Comparison of ENCODE assay signal across 8 mouse cellular contexts in the genomic region with DNA sequence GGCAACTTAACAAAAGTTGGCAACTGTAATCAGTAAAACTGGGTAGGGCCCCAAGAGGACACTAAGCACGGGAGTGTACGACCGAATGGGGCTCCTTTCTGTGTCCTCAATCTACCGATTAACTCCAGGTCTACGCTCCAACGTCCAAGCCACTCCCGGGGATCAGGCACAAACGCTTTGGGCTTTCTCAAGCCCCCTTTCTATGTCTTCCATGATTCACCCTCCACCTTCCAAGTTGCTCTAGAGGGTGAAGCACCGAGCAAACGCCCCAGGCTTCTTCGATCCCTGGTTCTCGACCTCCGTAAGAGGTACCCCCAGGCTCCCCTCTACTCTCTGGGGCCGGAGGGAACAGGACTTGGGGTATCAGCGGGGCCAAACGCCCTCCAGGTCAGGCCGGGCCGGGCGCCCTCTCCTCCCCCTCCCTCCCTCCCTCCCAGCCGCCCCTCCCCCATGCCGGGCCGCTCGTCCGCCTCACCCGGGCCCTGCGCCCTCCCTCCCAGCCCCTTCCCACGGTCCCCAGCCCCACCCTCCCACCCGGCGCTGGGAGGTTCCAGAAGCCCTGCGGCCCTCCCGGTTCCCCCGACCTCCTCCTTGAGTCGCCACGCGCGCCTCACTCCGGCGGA. TPM values are rescaled to one million over a fixed set of nuclear protein-coding genes. Genes with fewer than 3 reads are reported as not detected.
A peak's percentile ranks its signal among the peaks of the same experiment; 100 is the strongest.
DNase-seq lines count a peak whose midpoint lies in the region; ATAC-seq and TF ChIP-seq lines count a peak whose summit lies in the region.

No protein-coding gene starts in this region.

- peak overlapping the region; percentile 99 for H3K9ac ChIP-seq in ES-E14 (ENCODE audit: insufficient read depth, low read depth, low read length, poor library complexity, severe bottlenecking)
- peak overlapping the region; percentile 92 for H3K9ac ChIP-seq in heart, embryonic 15.5 days
- H3K9ac ChIP-seq in limb, embryonic 14.5 days (ENCODE audit: low read depth, low read length, severe bottlenecking) = peak overlapping the region; percentile 90
- H3K9ac ChIP-seq in midbrain, embryonic 15.5 days = peak overlapping the region; percentile 78

- peaks cover 0 to 2% of the 10 kb centered on the region in 2 experiments; a peak in 1 of 4 replicates for H3K4me1 ChIP-seq in ES-E14 (ENCODE audit: control insufficient read depth in 2 of 2, insufficient read depth in 2 of 2, low read length in 2 of 2, poor library complexity in 1 of 2)
- peaks cover 18% of the 10 kb centered on the region for H3K4me1 ChIP-seq in heart, embryonic 15.5 days (replicated peaks)
- H3K4me1 ChIP-seq in limb, embryonic 14.5 days (ENCODE audit: control insufficient read depth, insufficient read depth, low read length) = peaks cover 7% of the 10 kb centered on the region
- H3K4me1 ChIP-seq in midbrain, embryonic 15.5 days = peaks cover 22% of the 10 kb centered on the region

- peak; percentile 80 for ATAC-seq in heart, embryonic 15.5 days (replicated peaks; ENCODE audit: insufficient number of reproducible peaks, insufficient read depth, low FRiP score, low read depth)
- ATAC-seq in limb, embryonic 14.5 days (ENCODE audit: low FRiP score, low read depth) = peak; percentile 76
- ATAC-seq in midbrain, embryonic 15.5 days (replicated peaks) = peak; percentile 50; the same call in 1 of the 2 replicates

- H3K4me2 ChIP-seq in heart, embryonic 15.5 days = peak overlapping the region; percentile 67
- peak overlapping the region; percentile 58 for H3K4me2 ChIP-seq in limb, embryonic 14.5 days (replicated peaks; ENCODE audit: low read depth, low read length, severe bottlenecking)
- H3K4me2 ChIP-seq in midbrain, embryonic 15.5 days = peak overlapping the region; percentile 65

- TF ChIP-seq POLR2A in limb, embryonic 14.5 days (IDR thresholded peaks at IDR 0.05; ENCODE audit: borderline replicate concordance, extremely low read depth, insufficient read depth, insufficient read length) = no peak

- WGBS in heart, embryonic 15.5 days = 0% methylated on average over 28 of the region's 38 CpGs
- WGBS in limb, embryonic 14.5 days = under 1% methylated on average over 21 of the region's 38 CpGs
- WGBS in midbrain, embryonic 15.5 days = under 1% methylated on average over 29 of the region's 38 CpGs

- peak overlapping the region; percentile 80 to 99 for H3K4me3 ChIP-seq in ES-E14 (ENCODE audit: insufficient read depth in 1 of 2, low read depth in 1 of 2, low read length in 2 of 2, poor library complexity in 1 of 2, severe bottlenecking in 1 of 2)
- H3K4me3 ChIP-seq in heart, embryonic 15.5 days = peak overlapping the region; percentile 90
- peak overlapping the region; percentile 80 for H3K4me3 ChIP-seq in limb, embryonic 14.5 days (replicated peaks; ENCODE audit: low read length)
- peak overlapping the region; percentile 77 for H3K4me3 ChIP-seq in midbrain, embryonic 15.5 days

- H3K27me3 ChIP-seq in heart, embryonic 15.5 days = no peaks in the 10 kb centered on the region
- H3K27me3 ChIP-seq in limb, embryonic 14.5 days (ENCODE audit: control insufficient read depth, insufficient read depth, low read length) = no peaks in the 10 kb centered on the region
- H3K27me3 ChIP-seq in midbrain, embryonic 15.5 days (replicated peaks) = no peaks in the 10 kb centered on the region

- H3K36me3 ChIP-seq in ES-E14 (ENCODE audit: control insufficient read depth, insufficient read depth, low read length, poor library complexity, severe bottlenecking) = peaks cover 2% of the 10 kb centered on the region
- H3K36me3 ChIP-seq in heart, embryonic 15.5 days = peaks cover 12% of the 10 kb centered on the region
- H3K36me3 ChIP-seq in limb, embryonic 14.5 days (ENCODE audit: control insufficient read depth, insufficient read depth, low read length) = peaks cover 10% of the 10 kb centered on the region
- peaks cover 5% of the 10 kb centered on the region for H3K36me3 ChIP-seq in midbrain, embryonic 15.5 days (replicated peaks)

- H3K9me3 ChIP-seq in ES-E14 (ENCODE audit: control insufficient read depth, insufficient read depth, low read depth, low read length) = no peaks in the 10 kb centered on the region
- no peaks in the 10 kb centered on the region for H3K9me3 ChIP-seq in heart, embryonic 15.5 days (replicated peaks)
- H3K9me3 ChIP-seq in limb, embryonic 14.5 days (ENCODE audit: control insufficient read depth, low read length) = no peaks in the 10 kb centered on the region
- H3K9me3 ChIP-seq in midbrain, embryonic 15.5 days = no peaks in the 10 kb centered on the region

- DNase-seq in kidney, adult 18-20 months = peak; percentile 49
- DNase-seq in kidney, postnatal 4 days = no peak
- peak; percentile 47 for DNase-seq in ES-E14 (ENCODE audit: low read depth, low spot score)
- peak; percentile 66 for DNase-seq in embryo, embryonic 10.5 days (ENCODE audit: low spot score)
- DNase-seq in limb, embryonic 14.5 days (ENCODE audit: low spot score) = peak; percentile 28
- no peak for DNase-seq in thymus, postnatal 0 days (ENCODE audit: low spot score)

- peak overlapping the region; percentile 89 for H3K27ac ChIP-seq in ES-E14 (ENCODE audit: insufficient read depth, low read depth, low read length, poor library complexity, severe bottlenecking)
- H3K27ac ChIP-seq in heart, embryonic 15.5 days = peak overlapping the region; percentile 96
- peak overlapping the region; percentile 98 for H3K27ac ChIP-seq in limb, embryonic 14.5 days (replicated peaks; ENCODE audit: low read depth, low read length)
- peak overlapping the region; percentile 96 for H3K27ac ChIP-seq in midbrain, embryonic 15.5 days

- in situ Hi-C loops in ES-E14 (cut with MboI; ENCODE audit: low sequenced_read_pairs in 2 of 2, unreplicated experiment in 2 of 2) = no loop called here

TF ChIP-seq in ES-E14, 5 proteins besides CTCF, POLR2A, EP300 and RAD21:
- TF ChIP-seq CHD2 (IDR thresholded peaks at IDR 0.05; ENCODE audit: low read depth, low read length) (no peak), HCFC1 (IDR thresholded peaks at IDR 0.05; ENCODE audit: borderline replicate concordance, insufficient read depth, low read length) (no peak), MAFK (IDR thresholded peaks at IDR 0.05; ENCODE audit: insufficient read depth, low read depth, low read length) (no peak), ZNF384 (IDR thresholded peaks at IDR 0.05; ENCODE audit: low read depth, low read length) (no peak), ZC3H11A (IDR thresholded peaks at IDR 0.05; ENCODE audit: borderline replicate concordance, low read depth, low read length) (no peak)
TF ChIP-seq in ES-E14: peak in this region for 0.

RNA-seq across cellular contexts. Expression of gene Tfg, which starts 0.6 kb away (rescaled TPM):
- 21.2 and 39.1 TPM in 2 replicates for total RNA-seq in ES-E14 (2012; rRNA removed)
- polyA plus RNA-seq in heart, embryonic 15.5 days (2015; fragmentation: Nextera tagmentation; extraction: Ambion mirVana) = 113 and 119 TPM in 2 replicates
- 116 and 138 TPM in 2 replicates for polyA plus RNA-seq in limb, embryonic 14.5 days (2012; rRNA removed)
- 154 and 156 TPM in 2 replicates for polyA plus RNA-seq in limb, embryonic 14.5 days (2014; fragmentation: Nextera tagmentation; extraction: Ambion mirVana)
- polyA plus RNA-seq in midbrain, embryonic 15.5 days (2015; fragmentation: Nextera tagmentation; extraction: Ambion mirVana) = 150 and 155 TPM in 2 replicates
- 77.0 and 94.5 TPM in 2 replicates for polyA plus RNA-seq in thymus, postnatal 0 days (2015; fragmentation: Nextera tagmentation; extraction: Ambion mirVana)

Comparison
In these comparisons a context has a peak if more than half of its experiments do, and no peak if none do; other contexts are left out.
1. DNase-seq: peak in kidney, adult 18-20 months (single experiment), ES-E14 (single experiment), embryo, embryonic 10.5 days (single experiment) and limb, embryonic 14.5 days (single experiment); none in kidney, postnatal 4 days (0 of 2) and thymus, postnatal 0 days (single experiment).
2. Peak in every context shown above with its lines, with median percentiles within 50 percentile points of each other: H3K27ac ChIP-seq, H3K4me3 ChIP-seq, H3K9ac ChIP-seq, ATAC-seq and H3K4me2 ChIP-seq.